Mouse (Mus musculus) forebrain, embryonic 14.5 days (tissue): ENCODE measurements around the gene Nup93. TPM values are rescaled to one million over a fixed set of nuclear protein-coding genes. Genes with fewer than 3 reads are reported as not detected.

ENCODE experiments used
- ATAC-seq: fragments of 200-750 bp; cut with Nextera tagmentation; 2 replicates; pipeline ENCODE4 v1.8.0; 2017; ENCODE audit warnings: mild to moderate bottlenecking, moderate library complexity
- DNase-seq: peaks from one replicate; pipeline ENCODE4 v3.0.0-alpha.2; 2015; ENCODE audit warnings: low spot score
- H3K27ac ChIP-seq: fragments of 300-500 bp; sonication (generic); 2 replicates; pipeline ENCODE4 v1.5.1; 2014; ENCODE audit warnings: low read depth, mild to moderate bottlenecking, control low read depth, low read length, moderate library complexity
- H3K27me3 ChIP-seq: fragments of 300-500 bp; sonication (generic); replicated peaks from 2 replicates; pipeline ENCODE4 v1.6.1; 2014; ENCODE audit warnings: low read length, control low read depth, mixed read lengths; ENCODE audit not compliant: control insufficient read depth, insufficient read depth
- H3K36me3 ChIP-seq: fragments of 300-500 bp; sonication (generic); 2 replicates; pipeline ENCODE4 v1.6.1; 2014; ENCODE audit warnings: low read length, control low read depth; ENCODE audit not compliant: control insufficient read depth, insufficient read depth
- H3K4me1 ChIP-seq: fragments of 300-500 bp; sonication (generic); 2 replicates; pipeline ENCODE4 v1.6.1; 2014; ENCODE audit warnings: antibody characterized with exemption, low read length, control low read depth; ENCODE audit not compliant: control insufficient read depth, insufficient read depth
- H3K4me2 ChIP-seq: fragments of 300-500 bp; sonication (generic); 2 replicates; pipeline ENCODE4 v1.6.1; 2014; ENCODE audit warnings: mild to moderate bottlenecking, control low read depth, low read length
- H3K4me3 ChIP-seq: fragments of 300-500 bp; sonication (generic); 2 replicates; pipeline ENCODE4 v1.5.1; 2014; ENCODE audit warnings: low read depth, low read length, control low read depth
- H3K9ac ChIP-seq: fragments of 300-500 bp; sonication (generic); 2 replicates; pipeline ENCODE4 v1.6.1; 2014; ENCODE audit warnings: mild to moderate bottlenecking, low read length, control low read depth, moderate library complexity
- H3K9me3 ChIP-seq: fragments of 300-500 bp; sonication (generic); replicated peaks from 2 replicates; pipeline ENCODE4 v1.6.1; 2016; ENCODE audit warnings: low read length, control low read depth, mixed read lengths; ENCODE audit not compliant: control insufficient read depth
- WGBS: fragments of 180-500 bp; shearing (Covaris S2); extraction: QIAGEN DNeasy Blood & Tissue Kit; methylation state at CpG from one replicate; pipeline ENCODE4 v1.1.7; 2014; 5-methylcytosine and 5-hydroxymethylcytosine counted together
- polyA plus RNA-seq: library from polyadenylated mRNA; unstranded; fragments of >200 nt; fragmentation: Nextera tagmentation; extraction: Ambion mirVana; gene quantifications from 2 replicates; pipeline ENCODE4 v1.2.1, GENCODE M21; 2014

The Nup93 gene
- polyA plus RNA-seq, 1 experiment from 2014 or later: 72.6 TPM

- no peak overlapping the region for H3K4me3 ChIP-seq
- H3K27me3 ChIP-seq: no peaks in the 10 kb centered on the region
- no peaks in the 10 kb centered on the region for H3K9me3 ChIP-seq
- no peaks in the 10 kb centered on the region for H3K4me1 ChIP-seq
- no peak for ATAC-seq
- H3K36me3 ChIP-seq: peaks cover 19% of the 10 kb centered on the region
- H3K4me2 ChIP-seq: no peak overlapping the region
- no peak for DNase-seq
- no peak overlapping the region for H3K9ac ChIP-seq
- H3K27ac ChIP-seq: no peak overlapping the region
- 96% methylated on average over 8 of the region's 8 CpGs for WGBS
These were observed 78.3 kb downstream of the Nup93 start for GRCm38 (mm10) chr8:94292626-94293025.

- 71% methylated on average over 6 of the region's 6 CpGs for WGBS
- Histone ChIP-seq H3K4me2 (no peak overlapping the region), H3K27ac (no peak overlapping the region), H3K36me3 (peaks cover 16% of the 10 kb centered on the region), H3K4me3 (no peak overlapping the region), H3K4me1 (no peaks in the 10 kb centered on the region), H3K9ac (no peak overlapping the region), H3K9me3 (no peaks in the 10 kb centered on the region), H3K27me3 (no peaks in the 10 kb centered on the region)
- ATAC-seq (no peak), DNase-seq (no peak)
These were observed 81.3 kb downstream of the Nup93 start for GRCm38 (mm10) chr8:94295687-94296086.

- no peaks in the 10 kb centered on the region for H3K9me3 ChIP-seq
- H3K4me3 ChIP-seq: no peak overlapping the region
- H3K4me2 ChIP-seq: no peak overlapping the region
- DNase-seq: no peak
- 89% methylated on average over 9 of the region's 9 CpGs for WGBS
- H3K36me3 ChIP-seq: peaks cover 23% of the 10 kb centered on the region
- H3K27ac ChIP-seq: no peak overlapping the region
- no peak overlapping the region for H3K9ac ChIP-seq
- H3K27me3 ChIP-seq: no peaks in the 10 kb centered on the region
- ATAC-seq: no peak
- H3K4me1 ChIP-seq: no peaks in the 10 kb centered on the region
These were observed 82.1 kb downstream of the Nup93 start for GRCm38 (mm10) chr8:94296312-94296991.

GRCm38 (mm10) chr8:94297101-94297500 lies 82.7 kb downstream of the Nup93 start:
- Histone ChIP-seq H3K4me2 (no peak overlapping the region), H3K9ac (no peak overlapping the region), H3K4me3 (no peak overlapping the region), H3K9me3 (no peaks in the 10 kb centered on the region), H3K36me3 (peaks cover 29% of the 10 kb centered on the region), H3K27me3 (no peaks in the 10 kb centered on the region), H3K4me1 (no peaks in the 10 kb centered on the region), H3K27ac (no peak overlapping the region)
- DNase-seq (no peak), ATAC-seq (no peak)
- 49% methylated on average over 6 of the region's 6 CpGs for WGBS

GRCm38 (mm10) chr8:94300809-94301208 lies 86.4 kb downstream of the Nup93 start:
- Histone ChIP-seq H3K4me3 (no peak overlapping the region), H3K9me3 (no peaks in the 10 kb centered on the region), H3K27ac (no peak overlapping the region), H3K36me3 (peaks cover 56% of the 10 kb centered on the region), H3K9ac (no peak overlapping the region), H3K4me1 (no peaks in the 10 kb centered on the region), H3K4me2 (no peak overlapping the region), H3K27me3 (no peaks in the 10 kb centered on the region)
- DNase-seq (no peak), ATAC-seq (no peak)
- WGBS: 64% methylated on average over 4 of the region's 4 CpGs

- H3K9me3 ChIP-seq: no peaks in the 10 kb centered on the region
- H3K27me3 ChIP-seq: no peaks in the 10 kb centered on the region
- H3K27ac ChIP-seq: no peak overlapping the region
- no peak overlapping the region for H3K4me3 ChIP-seq
- WGBS: 100% methylated on average over 2 of the region's 2 CpGs
- H3K4me1 ChIP-seq: no peaks in the 10 kb centered on the region
- ATAC-seq (no peak), DNase-seq (no peak)
- H3K9ac ChIP-seq: no peak overlapping the region
- no peak overlapping the region for H3K4me2 ChIP-seq
- H3K36me3 ChIP-seq: peaks cover 75% of the 10 kb centered on the region
These were observed 90.0 kb downstream of the Nup93 start for GRCm38 (mm10) chr8:94304412-94304811.

- ATAC-seq: no peak
- Histone ChIP-seq H3K4me2 (no peak overlapping the region), H3K36me3 (peaks cover 84% of the 10 kb centered on the region), H3K27ac (no peak overlapping the region), H3K4me3 (no peak overlapping the region), H3K9me3 (no peaks in the 10 kb centered on the region), H3K27me3 (no peaks in the 10 kb centered on the region), H3K9ac (no peak overlapping the region), H3K4me1 (no peaks in the 10 kb centered on the region)
- 93% methylated on average over 7 of the region's 7 CpGs for WGBS
- no peak for DNase-seq
These were observed 92.7 kb downstream of the Nup93 start for GRCm38 (mm10) chr8:94306989-94307513.

- no peak overlapping the region for H3K4me3 ChIP-seq
- no peak for DNase-seq
- H3K27me3 ChIP-seq: no peaks in the 10 kb centered on the region
- H3K9me3 ChIP-seq: no peaks in the 10 kb centered on the region
- no peak overlapping the region for H3K9ac ChIP-seq
- no peaks in the 10 kb centered on the region for H3K4me1 ChIP-seq
- no peak overlapping the region for H3K27ac ChIP-seq
- peaks cover 81% of the 10 kb centered on the region for H3K36me3 ChIP-seq
- no peak for ATAC-seq
- no peak overlapping the region for H3K4me2 ChIP-seq
- WGBS: 92% methylated on average over 9 of the region's 9 CpGs
These were observed 93.3 kb downstream of the Nup93 start for GRCm38 (mm10) chr8:94307652-94308051.

- H3K4me2 ChIP-seq: no peak overlapping the region
- H3K4me1 ChIP-seq: no peaks in the 10 kb centered on the region
- H3K36me3 ChIP-seq: peaks cover 44% of the 10 kb centered on the region
- no peaks in the 10 kb centered on the region for H3K27me3 ChIP-seq
- WGBS: 93% methylated on average over 2 of the region's 2 CpGs
- H3K27ac ChIP-seq: no peak overlapping the region
- ATAC-seq: no peak
- H3K9me3 ChIP-seq: no peaks in the 10 kb centered on the region
- no peak overlapping the region for H3K4me3 ChIP-seq
- DNase-seq: no peak
- H3K9ac ChIP-seq: no peak overlapping the region
These were observed 99.7 kb downstream of the Nup93 start for GRCm38 (mm10) chr8:94314069-94314468.
